Mouse (Mus musculus) gastrocnemius, postnatal 14 days (tissue): ENCODE results near the gene Kcnk18. TPM values are rescaled to one million over a fixed set of nuclear protein-coding genes. Genes with fewer than 3 reads are reported as not detected.

Source experiments
- DNase-seq: peaks from one replicate; pipeline ENCODE4 v3.0.0; 2021; ENCODE audit warnings: mixed read lengths
- intact Hi-C: fragments of 180-260 bp; cut with DNase I; formaldehyde crosslinking; loops from one replicate; pipeline ENCODE4 v1.15.1; 2025; ENCODE audit warnings: low total_unique reads
- long read RNA-seq, 2 experiments: library from polyadenylated mRNA; stranded (forward); transcript quantifications; one replicate each; pipeline ENCODE4 v2.0.0; 2021
- total RNA-seq, 2 experiments: library from RNA; stranded (reverse); gene quantifications; 2 replicates each; pipeline ENCODE4 v1.2.3; 2021

Gene Kcnk18
- not detected for total RNA-seq
- long read RNA-seq, experiment 1: 0 reads
- long read RNA-seq, experiment 2: 0 reads

GRCm38 (mm10) chr19:59218991-59219390 lies at the start of gene Kcnk18:
Gene Kcnk18, plus strand, starts transcription at chr19:59219214.
- no peak for DNase-seq
- intact Hi-C loops: no loop called here

GRCm38 (mm10) chr19:59169936-59170765 lies 48.9 kb upstream of the Kcnk18 start, which contains the start of gene Vax1:
Gene Vax1, minus strand, starts transcription at chr19:59170056.
- intact Hi-C loops: no loop called here
- DNase-seq: peak; percentile 12

GRCm38 (mm10) chr19:59170766-59171095 lies 48.3 kb upstream of the Kcnk18 start:
- intact Hi-C loops: no loop called here
- no peak for DNase-seq

- intact Hi-C loops: no loop called here
- DNase-seq: no peak
Observed at GRCm38 (mm10) chr19:59171151-59171870, 47.7 kb upstream of the Kcnk18 start.

GRCm38 (mm10) chr19:59171871-59172245 lies 47.2 kb upstream of the Kcnk18 start:
- intact Hi-C loops: no loop called here
- no peak for DNase-seq

GRCm38 (mm10) chr19:59172781-59173180 lies 46.2 kb upstream of the Kcnk18 start:
- intact Hi-C loops: no loop called here
- DNase-seq: no peak

GRCm38 (mm10) chr19:59173341-59174015 lies 45.5 kb upstream of the Kcnk18 start:
- no peak for DNase-seq
- intact Hi-C loops: no loop called here

- DNase-seq: no peak
- intact Hi-C loops: no loop called here
Observed at GRCm38 (mm10) chr19:59184000-59184399, 35.0 kb upstream of the Kcnk18 start.

- intact Hi-C loops: no loop called here
- no peak for DNase-seq
Observed at GRCm38 (mm10) chr19:59188981-59189380, 30.0 kb upstream of the Kcnk18 start.

- no peak for DNase-seq
- intact Hi-C loops: loop anchor here (10.0 kb wide), 1 partner anchor 386 kb away; no protein-coding TSS in a partner anchor
Observed at GRCm38 (mm10) chr19:59190431-59191122, 28.4 kb upstream of the Kcnk18 start.

- DNase-seq: no peak
- intact Hi-C loops: loop anchor here (10.0 kb wide), 1 partner anchor 386 kb away; no protein-coding TSS in a partner anchor
Observed at GRCm38 (mm10) chr19:59191123-59191505, 27.9 kb upstream of the Kcnk18 start.

- DNase-seq: no peak
- intact Hi-C loops: loop anchor here (10.0 kb wide), 1 partner anchor 388 kb away; no protein-coding TSS in a partner anchor
Observed at GRCm38 (mm10) chr19:59192491-59192890, 26.5 kb upstream of the Kcnk18 start.

GRCm38 (mm10) chr19:59193456-59193855 lies 25.6 kb upstream of the Kcnk18 start:
- DNase-seq: no peak
- intact Hi-C loops: loop anchor here (10.0 kb wide), 1 partner anchor 389 kb away; no protein-coding TSS in a partner anchor

GRCm38 (mm10) chr19:59193986-59194820 lies 24.8 kb upstream of the Kcnk18 start:
- DNase-seq: no peak

GRCm38 (mm10) chr19:59195181-59195770 lies 23.7 kb upstream of the Kcnk18 start:
- no peak for DNase-seq
- intact Hi-C loops: loop anchor here (10.0 kb wide), 1 partner anchor 390 kb away; no protein-coding TSS in a partner anchor

More at GRCm38 (mm10) chr19:59193986-59194820, 24.8 kb upstream of the Kcnk18 start:
- intact Hi-C loops: loop anchor here (10.0 kb wide), 1 partner anchor 389 kb away; no protein-coding TSS in a partner anchor

- peak; percentile 46 for DNase-seq
Observed at GRCm38 (mm10) chr19:59196111-59196666, 22.8 kb upstream of the Kcnk18 start.

GRCm38 (mm10) chr19:59198161-59198560 lies 20.9 kb upstream of the Kcnk18 start:
- intact Hi-C loops: loop anchor here (2.0 to 10.0 kb wide), 2 partner anchors 287 to 393 kb away; no protein-coding TSS in a partner anchor
- peak; percentile 62 for DNase-seq

More at GRCm38 (mm10) chr19:59196111-59196666, 22.8 kb upstream of the Kcnk18 start:
- intact Hi-C loops: loop anchor here (10.0 kb wide), 1 partner anchor 391 kb away; no protein-coding TSS in a partner anchor
